Comparison of ENCODE assay signal across 13 mouse cellular contexts in the genomic region with DNA sequence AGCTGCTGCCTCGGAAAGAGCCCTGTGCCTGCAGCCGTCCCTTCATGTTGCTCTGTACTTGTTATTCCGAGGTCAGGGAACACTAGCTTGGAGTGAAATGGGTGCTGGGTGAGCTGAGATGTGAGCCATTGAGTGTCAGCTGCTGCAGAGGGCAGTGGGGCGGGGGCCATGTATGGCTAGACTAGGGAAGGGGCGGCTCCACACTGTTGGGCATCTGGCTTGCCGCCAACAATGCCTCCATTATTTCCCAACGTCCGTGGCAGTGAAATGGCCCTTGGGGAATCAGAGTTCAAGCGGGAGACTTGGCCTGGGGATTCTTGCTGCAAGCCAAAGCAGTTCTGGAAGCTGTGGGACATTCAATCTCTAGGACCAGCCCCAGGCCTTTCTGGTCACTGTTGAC. TPM values are rescaled to one million over a fixed set of nuclear protein-coding genes. Genes with fewer than 3 reads are reported as not detected.
DNase-seq lines count a peak whose midpoint lies in the region.
"Had no signal": no experiment of that assay in that cellular context is flagged by ENCODE, and none has a peak within 500 bp of the region (broad histone marks: within the 10 kb centered on the region; RNA-seq: fewer than 3 reads in every experiment).

No protein-coding gene starts in this region.

- peak; percentile 60 for DNase-seq in adrenal gland, postnatal 10 days
- no peak for DNase-seq in adrenal gland, adult 8-10 months
- peak; percentile 69 for DNase-seq in left cerebral cortex, postnatal 4 days
- no peak for DNase-seq in left cerebral cortex, adult 8-10 months (ENCODE audit: low spot score in 2 of 2)
- peak; percentile 53 for DNase-seq in mesoderm, embryonic 11.5 days (ENCODE audit: low read depth, low spot score)
- DNase-seq in retina, postnatal 1 day = peak; percentile 67
- no peak for DNase-seq in layer of hippocampus, adult 18-20 months (ENCODE audit: low spot score in 2 of 2)
- DNase-seq in right cerebral cortex, adult 2 months (ENCODE audit: low spot score in 2 of 2) = no peak
- DNase-seq: cerebellum, adult 11-12 months; cerebellum, postnatal 36 days had no signal

- intact Hi-C loops in left cerebral cortex, postnatal 4 days (cut with DNase I) = no loop called here

RNA-seq across cellular contexts. Expression of a gene that starts 0.5 kb away (rescaled TPM):
- total RNA-seq in adrenal gland, postnatal 10 days (2021) = under 1 TPM; 0.27 to 0.64 TPM
- total RNA-seq in adrenal gland, adult 8-10 months (2022) = 1 to 10 TPM in 2 of 4 experiments, under 1 TPM in 1, not detected in 1; 0.48 to 6.4 (median 4.0) TPM
- not detected for total RNA-seq in left cerebral cortex, postnatal 4 days (2021)
- total RNA-seq in left cerebral cortex, adult 8-10 months (2022) = under 1 TPM in 3 of 4 experiments, not detected in 1; 0.21 to 0.42 (median 0.22) TPM
- under 1 TPM in 1 of 2 experiments, not detected in 1; 0.15 TPM for total RNA-seq in layer of hippocampus, adult 18-20 months (2021)
- total RNA-seq: gastrocnemius, adult 2 months; heart, adult 8-10 months; layer of hippocampus, postnatal 10 days had no signal

RNA-seq across cellular contexts. Expression of a gene that starts 29.8 kb away (rescaled TPM):
- total RNA-seq in adrenal gland, postnatal 10 days (2021) = 10 to 100 TPM; 17.6 to 18.2 TPM
- total RNA-seq in adrenal gland, adult 8-10 months (2022) = 10 to 100 TPM; 25.2 to 28.7 (median 26.6) TPM
- total RNA-seq in left cerebral cortex, postnatal 4 days (2021) = 10 to 100 TPM; 15.8 to 17.2 TPM
- total RNA-seq in left cerebral cortex, adult 8-10 months (2022) = 10 to 100 TPM; 23.1 to 26.6 (median 25.7) TPM
- 10 to 100 TPM; 24.2 to 25.5 TPM for total RNA-seq in layer of hippocampus, adult 18-20 months (2021)

Comparison
In these comparisons a context has a peak if more than half of its experiments do, and no peak if none do; other contexts are left out.
1. DNase-seq: peak in adrenal gland, postnatal 10 days (single experiment), left cerebral cortex, postnatal 4 days (single experiment), mesoderm, embryonic 11.5 days (single experiment) and retina, postnatal 1 day (single experiment); none in adrenal gland, adult 8-10 months (single experiment), left cerebral cortex, adult 8-10 months (0 of 2), layer of hippocampus, adult 18-20 months (0 of 2) and right cerebral cortex, adult 2 months (0 of 2).